17 mouse cellular contexts compared by ENCODE assay signal in genomic region chr5:123300496-123301034, GRCm38 (mm10). TPM values are rescaled to one million over a fixed set of nuclear protein-coding genes. Genes with fewer than 3 reads are reported as not detected.
DNase-seq lines count a peak whose midpoint lies in the region; ATAC-seq and TF ChIP-seq lines count a peak whose summit lies in the region.
"Had no signal": no experiment of that assay in that cellular context is flagged by ENCODE, and none has a peak within 500 bp of the region (broad histone marks: within the 10 kb centered on the region; RNA-seq: fewer than 3 reads in every experiment).

No protein-coding gene starts in this region.

- WGBS in kidney, postnatal 0 days: 66% methylated on average over 8 of the region's 8 CpGs
- 42% methylated on average over 8 of the region's 8 CpGs for WGBS in forebrain, embryonic 14.5 days
- 51% methylated on average over 8 of the region's 8 CpGs for WGBS in neural tube, embryonic 12.5 days

- no peak for ATAC-seq in kidney, postnatal 0 days (replicated peaks; ENCODE audit: low FRiP score, low read depth)
- ATAC-seq in forebrain, embryonic 14.5 days: peak; percentile 54; the same call in 1 of the 2 replicates
- ATAC-seq in neural tube, embryonic 12.5 days (ENCODE audit: low FRiP score, low read depth): no peak; the same call in 1 of the 2 replicates
- no peak for ATAC-seq in megakaryocyte progenitor cell, adult 5-6 weeks (replicated peaks; ENCODE audit: poor library complexity)

- H3K9ac ChIP-seq in kidney, postnatal 0 days (ENCODE audit: low read depth, low read length): no peak overlapping the region
- no peak overlapping the region for H3K9ac ChIP-seq in forebrain, embryonic 14.5 days (ENCODE audit: low read length)
- H3K9ac ChIP-seq in neural tube, embryonic 12.5 days: no peak overlapping the region
- H3K9ac ChIP-seq: lung, embryonic 15.5 days had no signal

- no peak overlapping the region for H3K4me3 ChIP-seq in kidney, postnatal 0 days (replicated peaks; ENCODE audit: low read depth, low read length)
- H3K4me3 ChIP-seq in forebrain, embryonic 14.5 days (ENCODE audit: low read depth, low read length): no peak overlapping the region
- H3K4me3 ChIP-seq in neural tube, embryonic 12.5 days: no peak overlapping the region
- H3K4me3 ChIP-seq: heart, adult 2 months; lung, embryonic 15.5 days; megakaryocyte, embryonic 14.5 days had no signal

- no peaks in the 10 kb centered on the region for H3K9me3 ChIP-seq in kidney, postnatal 0 days (replicated peaks; ENCODE audit: low read length)
- H3K9me3 ChIP-seq in forebrain, embryonic 14.5 days (replicated peaks; ENCODE audit: control insufficient read depth, low read length): no peaks in the 10 kb centered on the region
- H3K9me3 ChIP-seq in neural tube, embryonic 12.5 days: no peaks in the 10 kb centered on the region
- H3K9me3 ChIP-seq: lung, embryonic 15.5 days had no signal

- DNase-seq in cerebellum, postnatal 10 days: peak; percentile 44 to 52
- no peak for DNase-seq in cerebellum, postnatal 4 days (ENCODE audit: low spot score in 2 of 2)
- no peak for DNase-seq in kidney, postnatal 0 days (ENCODE audit: low spot score)
- DNase-seq in kidney, postnatal 10 days: no peak
- DNase-seq in forebrain, embryonic 14.5 days (ENCODE audit: low spot score): peak; percentile 80
- DNase-seq in c-Kit-positive CD71-positive TER-119-positive erythroid progenitor cells, embryonic 14.5 days (ENCODE audit: low spot score): no peak
- DNase-seq: cerebellum, adult 2 months; embryo, embryonic 11 days; heart, adult 2 months; heart, postnatal 4 days; kidney, adult 2 months had no signal

- H3K36me3 ChIP-seq in kidney, postnatal 0 days (ENCODE audit: insufficient read depth, low read length): no peaks in the 10 kb centered on the region
- no peaks in the 10 kb centered on the region for H3K36me3 ChIP-seq in forebrain, embryonic 14.5 days (ENCODE audit: control insufficient read depth, insufficient read depth, low read length)
- no peaks in the 10 kb centered on the region for H3K36me3 ChIP-seq in neural tube, embryonic 12.5 days
- H3K36me3 ChIP-seq: lung, embryonic 15.5 days had no signal

- no peak for TF ChIP-seq CTCF in kidney, postnatal 0 days (IDR thresholded peaks at IDR 0.05; ENCODE audit: low read depth)

- H3K4me2 ChIP-seq in kidney, postnatal 0 days (ENCODE audit: low read length): 0 out of 2 replicates have a peak overlapping the region, but pooled peaks have one; percentile 41
- peak overlapping the region; percentile 7; the same call in 1 of the 2 replicates for H3K4me2 ChIP-seq in forebrain, embryonic 14.5 days (ENCODE audit: low read length)
- H3K4me2 ChIP-seq in neural tube, embryonic 12.5 days (replicated peaks): no peak overlapping the region
- H3K4me2 ChIP-seq: liver, embryonic 11.5 days had no signal

- no peaks in the 10 kb centered on the region; the same call in 1 of the 2 replicates for H3K4me1 ChIP-seq in kidney, postnatal 0 days (replicated peaks; ENCODE audit: insufficient read depth, low read length)
- peaks cover 26% of the 10 kb centered on the region for H3K4me1 ChIP-seq in forebrain, embryonic 14.5 days (ENCODE audit: control insufficient read depth, insufficient read depth, low read length)
- peaks cover 24% of the 10 kb centered on the region for H3K4me1 ChIP-seq in neural tube, embryonic 12.5 days

- no peaks in the 10 kb centered on the region for H3K27me3 ChIP-seq in kidney, postnatal 0 days (ENCODE audit: insufficient read depth, low read length)
- no peaks in the 10 kb centered on the region for H3K27me3 ChIP-seq in forebrain, embryonic 14.5 days (replicated peaks; ENCODE audit: control insufficient read depth, insufficient read depth, low read length)
- H3K27me3 ChIP-seq in neural tube, embryonic 12.5 days (replicated peaks): peaks cover 3% of the 10 kb centered on the region; the same call in 1 of the 2 replicates
- H3K27me3 ChIP-seq: CH12.LX; lung, embryonic 15.5 days had no signal

- no peak overlapping the region for H3K27ac ChIP-seq in kidney, postnatal 0 days
- peak overlapping the region; percentile 58 for H3K27ac ChIP-seq in forebrain, embryonic 14.5 days (ENCODE audit: low read depth, low read length)
- H3K27ac ChIP-seq in neural tube, embryonic 12.5 days: peak overlapping the region; percentile 43; the same call in 1 of the 2 replicates
- H3K27ac ChIP-seq: heart, adult 2 months; lung, embryonic 15.5 days had no signal

RNA-seq across cellular contexts. Expression of gene Bcl7a, which starts 43.1 kb away (rescaled TPM):
- polyA plus RNA-seq in kidney, postnatal 0 days (2015; fragmentation: Nextera tagmentation; extraction: Ambion mirVana): 27.4 and 29.9 TPM in 2 replicates
- polyA plus RNA-seq in forebrain, embryonic 14.5 days (2014; fragmentation: Nextera tagmentation; extraction: Ambion mirVana): 71.6 and 78.2 TPM in 2 replicates
- polyA plus RNA-seq in neural tube, embryonic 12.5 days (2016; fragmentation: Nextera tagmentation; extraction: Ambion mirVana): 66.7 and 70.9 TPM in 2 replicates
- 16.3 and 20.0 TPM in 2 replicates for total RNA-seq in megakaryocyte progenitor cell, adult 5-6 weeks (2015)
- 14.7 and 17.5 TPM in 2 replicates for total RNA-seq in megakaryocyte progenitor cell, adult 5-6 weeks (2017)

RNA-seq across cellular contexts. Expression of gene Wdr66, which starts 48.7 kb away (rescaled TPM):
- 1.6 and 1.8 TPM in 2 replicates for polyA plus RNA-seq in kidney, postnatal 0 days (2015; fragmentation: Nextera tagmentation; extraction: Ambion mirVana)
- polyA plus RNA-seq in forebrain, embryonic 14.5 days (2014; fragmentation: Nextera tagmentation; extraction: Ambion mirVana): 2.3 and 2.4 TPM in 2 replicates
- 11.3 and 14.8 TPM in 2 replicates for polyA plus RNA-seq in neural tube, embryonic 12.5 days (2016; fragmentation: Nextera tagmentation; extraction: Ambion mirVana)
- total RNA-seq in megakaryocyte progenitor cell, adult 5-6 weeks (2015): 0.07 TPM in 1 of 2 replicates, not detected in the other
- not detected in 2 replicates for total RNA-seq in megakaryocyte progenitor cell, adult 5-6 weeks (2017)

Comparison
In these comparisons a context has a peak if more than half of its experiments do, and no peak if none do; other contexts are left out.
1. DNase-seq: peak in cerebellum, postnatal 10 days (2 of 2) and forebrain, embryonic 14.5 days (single experiment); none in cerebellum, postnatal 4 days (0 of 2), kidney, postnatal 0 days (single experiment), kidney, postnatal 10 days (single experiment) and c-Kit-positive CD71-positive TER-119-positive erythroid progenitor cells, embryonic 14.5 days (single experiment).